Mouse (Mus musculus) embryo, embryonic 11.5 days (tissue): ENCODE data around the gene Tgfb1.
"Not testable (repeated sequence)": the region's sequence is repeated elsewhere in the genome, so short reads cannot be mapped to it uniquely, and the experiment has no call there.

Experiments used
- DNase-seq: peaks from one replicate; pipeline ENCODE4 v3.0.0-alpha.2; 2012; ENCODE audit warnings: low read depth, low spot score

Tgfb1 gene

GRCm38 (mm10) chr7:25705801-25706251 lies 19.0 kb downstream of the Tgfb1 start:
- DNase-seq, result no peak

- DNase-seq, result no peak
These were observed 19.9 kb downstream of the Tgfb1 start for GRCm38 (mm10) chr7:25706578-25707170.

GRCm38 (mm10) chr7:25707581-25708292 lies 20.9 kb downstream of the Tgfb1 start:
- DNase-seq, result no peak

- DNase-seq, result no peak
These were observed 23.2 kb downstream of the Tgfb1 start for GRCm38 (mm10) chr7:25709961-25710360.

GRCm38 (mm10) chr7:25710519-25711130 lies 23.8 kb downstream of the Tgfb1 start:
- DNase-seq, result no peak

- DNase-seq, result no peak
These were observed 24.4 kb downstream of the Tgfb1 start for GRCm38 (mm10) chr7:25711165-25711564.

GRCm38 (mm10) chr7:25711731-25712197 lies 25.0 kb downstream of the Tgfb1 start:
- DNase-seq, result no peak

GRCm38 (mm10) chr7:25712801-25713200 lies 26.0 kb downstream of the Tgfb1 start:
- no peak for DNase-seq

- DNase-seq, result no peak
These were observed 27.8 kb downstream of the Tgfb1 start for GRCm38 (mm10) chr7:25714581-25714980.

- DNase-seq, result no peak
These were observed 29.0 kb downstream of the Tgfb1 start for GRCm38 (mm10) chr7:25715731-25716271.

- no peak for DNase-seq
These were observed 30.7 kb downstream of the Tgfb1 start for GRCm38 (mm10) chr7:25717478-25717877.

GRCm38 (mm10) chr7:25718788-25719417 lies 32.1 kb downstream of the Tgfb1 start, which contains the start of gene Ccdc97:
Gene Ccdc97 (minus strand): TSS chr7:25719088.
- DNase-seq, result peak; percentile 88

- DNase-seq, result peak; percentile 68
These were observed 33.2 kb downstream of the Tgfb1 start for GRCm38 (mm10) chr7:25719761-25720610.

- DNase-seq, result no peak
These were observed 34.0 kb downstream of the Tgfb1 start for GRCm38 (mm10) chr7:25720760-25721159.

GRCm38 (mm10) chr7:25721776-25722175 lies 35.0 kb downstream of the Tgfb1 start:
- DNase-seq, result not testable (repeated sequence)

GRCm38 (mm10) chr7:25725886-25726285 lies 39.1 kb downstream of the Tgfb1 start:
- no peak for DNase-seq

GRCm38 (mm10) chr7:25727800-25728199 lies 41.0 kb downstream of the Tgfb1 start:
- DNase-seq, result no peak

- DNase-seq, result no peak
These were observed 42.6 kb downstream of the Tgfb1 start for GRCm38 (mm10) chr7:25729396-25729795.

- DNase-seq, result no peak
These were observed 43.1 kb downstream of the Tgfb1 start for GRCm38 (mm10) chr7:25729862-25730261.

GRCm38 (mm10) chr7:25731294-25732055 lies 44.7 kb downstream of the Tgfb1 start:
- DNase-seq, result no peak
